Mouse (Mus musculus) liver, adult 2 months (tissue): Measurements from ENCODE around the gene Cstf2t. TPM values are rescaled to one million over a fixed set of nuclear protein-coding genes. Genes with fewer than 3 reads are reported as not detected.

Experiments
- DNase-seq: peaks from one replicate; pipeline ENCODE4 v3.0.0-alpha.2; 2011; ENCODE audit warnings: low read depth, low spot score; ENCODE audit errors: extremely low read depth
- H3K27ac ChIP-seq: fragments of 200-500 bp; replicated peaks from 2 replicates; pipeline ENCODE4 v1.5.1; 2012; ENCODE audit warnings: low read depth, mild to moderate bottlenecking, control low read depth, inconsistent platforms, low read length; ENCODE audit not compliant: insufficient read depth
- H3K27me3 ChIP-seq: fragments of 200-500 bp; 2 replicates; pipeline ENCODE4 v1.6.1; 2012; ENCODE audit warnings: mild to moderate bottlenecking, moderate library complexity, low read length, inconsistent platforms; ENCODE audit not compliant: control insufficient read depth, insufficient read depth
- H3K36me3 ChIP-seq: fragments of 200-500 bp; 2 replicates; pipeline ENCODE4 v1.6.1; 2012; ENCODE audit warnings: low read length, inconsistent platforms; ENCODE audit not compliant: control insufficient read depth, insufficient read depth
- H3K4me1 ChIP-seq: fragments of 200-500 bp; 2 replicates; pipeline ENCODE4 v1.6.1; 2011; ENCODE audit warnings: low read length; ENCODE audit not compliant: control insufficient read depth, insufficient read depth
- H3K4me3 ChIP-seq: fragments of 200-500 bp; 2 replicates; pipeline ENCODE4 v1.5.1; 2011; ENCODE audit warnings: low read depth, mild to moderate bottlenecking, control low read depth, low read length, moderate library complexity; ENCODE audit not compliant: insufficient read depth
- H3K79me2 ChIP-seq: fragments of 200-500 bp; 2 replicates; pipeline ENCODE4 v1.6.1; 2012; ENCODE audit warnings: inconsistent platforms, mild to moderate bottlenecking, low read length, moderate library complexity; ENCODE audit not compliant: control insufficient read depth, insufficient read depth
- H3K9ac ChIP-seq: fragments of 200-500 bp; 2 replicates; pipeline ENCODE4 v1.6.1; 2012; ENCODE audit warnings: low read depth, mild to moderate bottlenecking, control low read depth, inconsistent platforms, low read length
- CTCF ChIP-seq: fragments of 200-500 bp; IDR thresholded peaks from 2 replicates; pipeline ENCODE4 v1.5.1; 2011; ENCODE audit warnings: low read depth, low read length, control low read depth
- POLR2A ChIP-seq: fragments of 200-500 bp; IDR thresholded peaks from 2 replicates; pipeline ENCODE4 v1.6.1; 2011; ENCODE audit warnings: low read length, control low read depth; ENCODE audit not compliant: insufficient read depth; ENCODE audit errors: extremely low read depth
- WGBS: fragments of 180-500 bp; shearing (Covaris S2); methylation state at CpG from one replicate; pipeline ENCODE4 v1.1.7; 2018; 5-methylcytosine and 5-hydroxymethylcytosine counted together
- polyA plus RNA-seq: library from polyadenylated mRNA; depleted of rRNA; stranded (reverse); fragments of >200 nt; gene quantifications from 2 replicates; pipeline ENCODE4 v1.2.3, GENCODE M21; 2012
- total RNA-seq: library from RNA; depleted of rRNA; stranded (reverse); fragments of >200 nt; gene quantifications from 2 replicates; pipeline ENCODE4 v1.2.3, GENCODE M21; 2014

The Cstf2t gene
- total and polyA plus RNA-seq, 2 experiments: 6.5 to 17.0 TPM

GRCm38 (mm10) chr19:31065206-31065781, 17.3 kb upstream of the Cstf2t start:
- TF ChIP-seq POLR2A (no peak), CTCF (no peak)
- Histone ChIP-seq H3K4me3 (no peak overlapping the region), H3K4me1 (no peaks in the 10 kb centered on the region), H3K79me2 (no peaks in the 10 kb centered on the region), H3K27ac (no peak overlapping the region), H3K27me3 (no peaks in the 10 kb centered on the region), H3K9ac (no peak overlapping the region), H3K36me3 (no peaks in the 10 kb centered on the region)
- peak; percentile 25 for DNase-seq
- WGBS: 68% methylated on average over 11 of the region's 11 CpGs

GRCm38 (mm10) chr19:31073959-31074716, 8.5 kb upstream of the Cstf2t start:
- 62% methylated on average over 24 of the region's 24 CpGs for WGBS
- H3K27ac ChIP-seq: no peak overlapping the region
- TF ChIP-seq CTCF (no peak), POLR2A (no peak)
- no peaks in the 10 kb centered on the region for H3K36me3 ChIP-seq
- H3K4me3 ChIP-seq: no peak overlapping the region
- H3K27me3 ChIP-seq: peaks cover 4% of the 10 kb centered on the region; the same call in 1 of the 2 replicates
- H3K79me2 ChIP-seq: no peaks in the 10 kb centered on the region
- H3K4me1 ChIP-seq: no peaks in the 10 kb centered on the region
- DNase-seq: no peak
- no peak overlapping the region for H3K9ac ChIP-seq

- WGBS: 26% methylated on average over 3 of the region's 3 CpGs
- peaks cover 4% of the 10 kb centered on the region; the same call in 1 of the 2 replicates for H3K27me3 ChIP-seq
- no peaks in the 10 kb centered on the region for H3K4me1 ChIP-seq
- H3K4me3 ChIP-seq: no peak overlapping the region
- no peaks in the 10 kb centered on the region for H3K79me2 ChIP-seq
- DNase-seq: no peak
- no peak overlapping the region for H3K27ac ChIP-seq
- no peaks in the 10 kb centered on the region for H3K36me3 ChIP-seq
- TF ChIP-seq CTCF: no peak
- no peak for TF ChIP-seq POLR2A
- H3K9ac ChIP-seq: no peak overlapping the region
Observed at GRCm38 (mm10) chr19:31074717-31075063, 7.9 kb upstream of the Cstf2t start.

GRCm38 (mm10) chr19:31076106-31076505, 6.5 kb upstream of the Cstf2t start:
- no peak for DNase-seq
- peaks cover 4% of the 10 kb centered on the region; the same call in 1 of the 2 replicates for H3K27me3 ChIP-seq
- H3K36me3 ChIP-seq: no peaks in the 10 kb centered on the region
- H3K4me3 ChIP-seq: no peak overlapping the region
- no peaks in the 10 kb centered on the region for H3K79me2 ChIP-seq
- H3K27ac ChIP-seq: no peak overlapping the region
- TF ChIP-seq POLR2A (no peak), CTCF (no peak)
- no peaks in the 10 kb centered on the region for H3K4me1 ChIP-seq
- H3K9ac ChIP-seq: no peak overlapping the region
- 85% methylated on average over 4 of the region's 4 CpGs for WGBS

GRCm38 (mm10) chr19:31078241-31078640, 4.4 kb upstream of the Cstf2t start:
- no peak overlapping the region for H3K4me3 ChIP-seq
- no peak overlapping the region for H3K27ac ChIP-seq
- H3K36me3 ChIP-seq: no peaks in the 10 kb centered on the region
- TF ChIP-seq CTCF: no peak
- no peak for TF ChIP-seq POLR2A
- WGBS: 67% methylated on average over 3 of the region's 3 CpGs
- peaks cover 4% of the 10 kb centered on the region; the same call in 1 of the 2 replicates for H3K27me3 ChIP-seq
- H3K9ac ChIP-seq: no peak overlapping the region
- no peaks in the 10 kb centered on the region for H3K4me1 ChIP-seq
- DNase-seq: no peak
- H3K79me2 ChIP-seq: no peaks in the 10 kb centered on the region

- Histone ChIP-seq H3K27ac (no peak overlapping the region), H3K27me3 (no peaks in the 10 kb centered on the region)
- 16% methylated on average over 7 of the region's 7 CpGs for WGBS
Observed at GRCm38 (mm10) chr19:31082226-31082625, 411 bp upstream of the Cstf2t start.

More at GRCm38 (mm10) chr19:31082226-31082625, 411 bp upstream of the Cstf2t start:
- Histone ChIP-seq H3K4me3 (peak overlapping the region; percentile 22), H3K79me2 (no peaks in the 10 kb centered on the region), H3K4me1 (peaks cover 13% of the 10 kb centered on the region), H3K9ac (no peak overlapping the region), H3K36me3 (peaks cover 4% of the 10 kb centered on the region; the same call in 1 of the 2 replicates)
- no peak for TF ChIP-seq CTCF
- no peak for TF ChIP-seq POLR2A
- DNase-seq: no peak
